Mouse (Mus musculus) gastrocnemius, adult 18-20 months (tissue): ENCODE results near the gene Cftr. TPM values are rescaled to one million over a fixed set of nuclear protein-coding genes. Genes with fewer than 3 reads are reported as not detected.
A peak's percentile ranks its signal among the peaks of the same experiment; 100 is the strongest.

Experiments
- DNase-seq: peaks from one replicate; pipeline ENCODE4 v3.0.0; 2021; ENCODE audit warnings: low spot score
- long read RNA-seq, 2 experiments: library from polyadenylated mRNA; stranded (forward); transcript quantifications; one replicate each; pipeline ENCODE4 v2.0.0; 2021
- total RNA-seq, 2 experiments: library from RNA; stranded (reverse); gene quantifications; 2 replicates each; pipeline ENCODE4 v1.2.3; 2021

Cftr gene
- not detected for total RNA-seq
- long read RNA-seq, experiment 1, result 0 reads
- long read RNA-seq, experiment 2, result 0 reads

- DNase-seq, result no peak
Measured at GRCm38 (mm10) chr6:18170311-18170922, at the start of gene Cftr. Gene Cftr, plus strand, starts transcription at chr6:18170687.

GRCm38 (mm10) chr6:18127206-18127983, 43.1 kb upstream of the Cftr start:
- no peak for DNase-seq

- DNase-seq, result no peak
Measured at GRCm38 (mm10) chr6:18128059-18128458, 42.4 kb upstream of the Cftr start.

GRCm38 (mm10) chr6:18135246-18135645, 35.2 kb upstream of the Cftr start:
- no peak for DNase-seq

- DNase-seq, result peak; percentile 10
Measured at GRCm38 (mm10) chr6:18153031-18153430, 17.5 kb upstream of the Cftr start.

- no peak for DNase-seq
Measured at GRCm38 (mm10) chr6:18169618-18170017, 869 bp upstream of the Cftr start.

- no peak for DNase-seq
Measured at GRCm38 (mm10) chr6:18171614-18172013, 1.1 kb downstream of the Cftr start.

GRCm38 (mm10) chr6:18177509-18177908, 7.0 kb downstream of the Cftr start:
- DNase-seq, result no peak

- no peak for DNase-seq
Measured at GRCm38 (mm10) chr6:18180665-18181064, 10.2 kb downstream of the Cftr start.

GRCm38 (mm10) chr6:18182903-18183302, 12.4 kb downstream of the Cftr start:
- no peak for DNase-seq

GRCm38 (mm10) chr6:18220691-18221090, 50.2 kb downstream of the Cftr start:
- DNase-seq, result no peak

- DNase-seq, result no peak
Measured at GRCm38 (mm10) chr6:18223206-18223605, 52.7 kb downstream of the Cftr start.

- no peak for DNase-seq
Measured at GRCm38 (mm10) chr6:18225157-18225556, 54.7 kb downstream of the Cftr start.

- DNase-seq, result no peak
Measured at GRCm38 (mm10) chr6:18246495-18246894, 76.0 kb downstream of the Cftr start.

- DNase-seq, result no peak
Measured at GRCm38 (mm10) chr6:18247891-18248463, 77.5 kb downstream of the Cftr start.

- no peak for DNase-seq
Measured at GRCm38 (mm10) chr6:18248464-18248863, 78.0 kb downstream of the Cftr start.

- no peak for DNase-seq
Measured at GRCm38 (mm10) chr6:18254586-18254985, 84.1 kb downstream of the Cftr start.

GRCm38 (mm10) chr6:18270983-18271382, 100.5 kb downstream of the Cftr start:
- DNase-seq, result no peak

GRCm38 (mm10) chr6:18300781-18301180, 130.3 kb downstream of the Cftr start:
- no peak for DNase-seq

GRCm38 (mm10) chr6:18302105-18302504, 131.6 kb downstream of the Cftr start:
- no peak for DNase-seq

- no peak for DNase-seq
Measured at GRCm38 (mm10) chr6:18303228-18303627, 132.7 kb downstream of the Cftr start.

GRCm38 (mm10) chr6:18305130-18305529, 134.6 kb downstream of the Cftr start:
- DNase-seq, result no peak

GRCm38 (mm10) chr6:18310983-18311382, 140.5 kb downstream of the Cftr start:
- DNase-seq, result no peak
